Mouse (Mus musculus) heart, adult 2 months (tissue): ENCODE measurements at regions not wholly inside any gene's neighbourhood (a gene's known extent, or its start where the extent isn't known, plus 50 kb on each side); places are given as distances from the start of the nearest gene placed in this dataset.

ENCODE experiments used
- DNase-seq, 2 experiments: peaks; one replicate each; pipeline ENCODE4 v3.0.0; 2021
- H3K27ac ChIP-seq: fragments of 200-600 bp; 2 replicates; pipeline ENCODE4 v1.8.1; 2022
- H3K27me3 ChIP-seq: fragments of 200-500 bp; 2 replicates; pipeline ENCODE4 v1.6.1; 2012; ENCODE audit warnings: mild to moderate bottlenecking, low read length, inconsistent platforms, mixed read lengths; ENCODE audit not compliant: control insufficient read depth, insufficient read depth
- H3K36me3 ChIP-seq: fragments of 200-500 bp; 2 replicates; pipeline ENCODE4 v1.6.1; 2012; ENCODE audit warnings: low read length, inconsistent platforms; ENCODE audit not compliant: control insufficient read depth, insufficient read depth
- H3K4me1 ChIP-seq: fragments of 200-500 bp; 2 replicates; pipeline ENCODE4 v1.6.1; 2011; ENCODE audit warnings: low read length; ENCODE audit not compliant: control insufficient read depth, insufficient read depth
- H3K4me3 ChIP-seq: fragments of 200-600 bp; 2 replicates; pipeline ENCODE4 v1.8.1; 2022
- H3K79me2 ChIP-seq: fragments of 200-500 bp; replicated peaks from 2 replicates; pipeline ENCODE4 v1.6.1; 2012; ENCODE audit warnings: mild to moderate bottlenecking, inconsistent platforms, low read length, moderate library complexity, mixed read lengths; ENCODE audit not compliant: control insufficient read depth, insufficient read depth
- H3K9ac ChIP-seq: fragments of 200-500 bp; 2 replicates; pipeline ENCODE4 v1.6.1; 2012; ENCODE audit warnings: low read depth, mild to moderate bottlenecking, control low read depth, inconsistent platforms, low read length, mixed read lengths
- CTCF ChIP-seq: fragments of 200-600 bp; IDR thresholded peaks from 2 replicates; pipeline ENCODE4 v1.8.1; 2022; ENCODE audit warnings: antibody characterized with exemption, mild to moderate bottlenecking, moderate library complexity
- EP300 ChIP-seq: fragments of 200-500 bp; IDR thresholded peaks from 2 replicates; pipeline ENCODE4 v1.6.1; 2011; ENCODE audit warnings: low read depth, low read length, control low read depth; ENCODE audit not compliant: insufficient read depth
- POLR2A ChIP-seq: fragments of 200-500 bp; IDR thresholded peaks from 2 replicates; pipeline ENCODE4 v1.6.1; 2011; ENCODE audit warnings: mild to moderate bottlenecking, low read depth, low read length, control low read depth; ENCODE audit not compliant: insufficient read depth
- WGBS: fragments of 180-500 bp; shearing (Covaris S2); methylation state at CpG from one replicate; pipeline ENCODE4 v1.1.7; 2018; 5-methylcytosine and 5-hydroxymethylcytosine counted together
- intact Hi-C: fragments of 180-260 bp; cut with DNase I; formaldehyde crosslinking; loops from one replicate; pipeline ENCODE4 v1.15.1; 2025

- intact Hi-C loops, result no loop called here
- Histone ChIP-seq H3K4me3 (no peak overlapping the region), H3K9ac (no peak overlapping the region), H3K27ac (no peak overlapping the region), H3K79me2 (no peaks in the 10 kb centered on the region), H3K36me3 (no peaks in the 10 kb centered on the region), H3K4me1 (no peaks in the 10 kb centered on the region), H3K27me3 (no peaks in the 10 kb centered on the region)
- WGBS, result 14% methylated on average over 7 of the region's 7 CpGs
- DNase-seq, result no peak
- TF ChIP-seq POLR2A, result no peak
- no peak for TF ChIP-seq CTCF
- no peak for TF ChIP-seq EP300
Observed at GRCm38 (mm10) chr12:106536289-106536636, 526.2 kb downstream of the Vrk1 start.

GRCm38 (mm10) chr12:106540003-106540402 lies 530.0 kb downstream of the Vrk1 start:
- Histone ChIP-seq H3K9ac (no peak overlapping the region), H3K4me1 (no peaks in the 10 kb centered on the region), H3K79me2 (no peaks in the 10 kb centered on the region), H3K27ac (no peak overlapping the region), H3K27me3 (no peaks in the 10 kb centered on the region), H3K4me3 (no peak overlapping the region), H3K36me3 (no peaks in the 10 kb centered on the region)
- DNase-seq, result no peak
- WGBS, result 65% methylated on average over 6 of the region's 6 CpGs
- TF ChIP-seq EP300 (no peak), CTCF (no peak), POLR2A (no peak)
- intact Hi-C loops, result no loop called here

- intact Hi-C loops, result no loop called here
- 72% methylated on average over 9 of the region's 9 CpGs for WGBS
- TF ChIP-seq CTCF (no peak), EP300 (no peak), POLR2A (no peak)
Observed at GRCm38 (mm10) chr12:106559566-106559965, 549.5 kb downstream of the Vrk1 start.

GRCm38 (mm10) chr12:106565263-106565681 lies 555.2 kb downstream of the Vrk1 start:
- Histone ChIP-seq H3K36me3 (no peaks in the 10 kb centered on the region), H3K27ac (no peak overlapping the region)
- no peak for DNase-seq

More at GRCm38 (mm10) chr12:106559566-106559965, 549.5 kb downstream of the Vrk1 start:
- H3K4me1 ChIP-seq, result no peaks in the 10 kb centered on the region
- H3K9ac ChIP-seq, result no peak overlapping the region
- no peaks in the 10 kb centered on the region for H3K36me3 ChIP-seq
- H3K27me3 ChIP-seq, result no peaks in the 10 kb centered on the region
- no peaks in the 10 kb centered on the region for H3K79me2 ChIP-seq
- no peak overlapping the region for H3K27ac ChIP-seq
- H3K4me3 ChIP-seq, result no peak overlapping the region
- DNase-seq, result no peak

GRCm38 (mm10) chr12:106566361-106566760 lies 556.3 kb downstream of the Vrk1 start:
- no peak for TF ChIP-seq CTCF
- TF ChIP-seq POLR2A, result no peak
- no peak for TF ChIP-seq EP300
- WGBS, result 94% methylated on average over 4 of the region's 4 CpGs

More at GRCm38 (mm10) chr12:106565263-106565681, 555.2 kb downstream of the Vrk1 start:
- H3K4me3 ChIP-seq, result no peak overlapping the region
- no peaks in the 10 kb centered on the region for H3K4me1 ChIP-seq
- H3K9ac ChIP-seq, result no peak overlapping the region
- 37% methylated on average over 6 of the region's 6 CpGs for WGBS
- TF ChIP-seq POLR2A (no peak), EP300 (no peak), CTCF (no peak)
- no peaks in the 10 kb centered on the region for H3K79me2 ChIP-seq
- no peaks in the 10 kb centered on the region for H3K27me3 ChIP-seq
- intact Hi-C loops, result no loop called here

GRCm38 (mm10) chr12:106567116-106567515 lies 557.1 kb downstream of the Vrk1 start:
- Histone ChIP-seq H3K27ac (no peak overlapping the region), H3K4me3 (no peak overlapping the region), H3K4me1 (no peaks in the 10 kb centered on the region), H3K9ac (no peak overlapping the region), H3K27me3 (no peaks in the 10 kb centered on the region), H3K79me2 (no peaks in the 10 kb centered on the region), H3K36me3 (no peaks in the 10 kb centered on the region)
- 68% methylated on average over 5 of the region's 5 CpGs for WGBS
- intact Hi-C loops, result no loop called here
- TF ChIP-seq POLR2A (no peak), CTCF (no peak), EP300 (no peak)
- no peak for DNase-seq

More at GRCm38 (mm10) chr12:106566361-106566760, 556.3 kb downstream of the Vrk1 start:
- intact Hi-C loops, result no loop called here
- DNase-seq, result no peak
- H3K4me1 ChIP-seq, result no peaks in the 10 kb centered on the region
- H3K9ac ChIP-seq, result no peak overlapping the region
- no peaks in the 10 kb centered on the region for H3K36me3 ChIP-seq
- H3K27ac ChIP-seq, result no peak overlapping the region
- no peaks in the 10 kb centered on the region for H3K27me3 ChIP-seq
- H3K79me2 ChIP-seq, result no peaks in the 10 kb centered on the region
- H3K4me3 ChIP-seq, result no peak overlapping the region
